In the genomic region with DNA sequence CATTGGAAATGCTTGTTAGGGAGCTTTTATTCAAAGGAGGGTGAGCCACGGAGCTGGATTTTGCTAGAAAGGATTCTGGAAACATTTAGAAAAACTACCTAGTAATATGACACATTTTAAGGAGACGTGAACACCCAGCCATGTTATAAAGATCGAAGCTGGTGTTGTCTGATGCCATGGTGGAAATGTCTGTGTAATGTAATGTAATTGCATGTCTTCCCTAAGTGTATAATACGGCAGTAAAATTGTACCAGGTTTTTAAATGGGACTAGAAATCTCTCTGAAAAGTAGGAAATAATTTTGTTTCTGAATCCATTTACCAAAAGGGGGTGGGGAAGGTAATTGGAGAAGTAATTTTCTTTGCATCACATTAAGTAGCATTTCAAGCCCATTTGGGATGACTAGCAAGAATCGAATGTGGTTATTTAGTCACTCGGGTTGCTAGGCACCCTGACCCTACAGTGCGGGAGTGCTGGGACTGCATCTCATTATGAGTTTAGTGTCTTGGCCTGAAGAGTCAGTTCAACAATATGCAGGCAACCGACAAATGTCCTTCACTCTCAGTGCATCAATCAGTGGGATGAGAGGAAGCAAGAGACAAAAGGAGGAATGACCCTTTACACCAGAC, we compare ENCODE assay signal across 15 mouse cellular contexts. TPM values are rescaled to one million over a fixed set of nuclear protein-coding genes. Genes with fewer than 3 reads are reported as not detected.
DNase-seq lines count a peak whose midpoint lies in the region; ATAC-seq and TF ChIP-seq lines count a peak whose summit lies in the region.
"Had no signal": no experiment of that assay in that cellular context is flagged by ENCODE, and none has a peak within 500 bp of the region (broad histone marks: within the 10 kb centered on the region; RNA-seq: fewer than 3 reads in every experiment).

No protein-coding gene starts in this region.

- no peak for DNase-seq in neural tube, embryonic 10.5 days (ENCODE audit: extremely low spot score, low spot score)
- peak; percentile 51 for DNase-seq in forebrain, embryonic 14.5 days (ENCODE audit: low spot score)
- DNase-seq in midbrain, embryonic 11.5 days (ENCODE audit: low spot score, missing footprints) = no peak
- no peak for DNase-seq in stomach, postnatal 0 days (ENCODE audit: low spot score)
- no peak for DNase-seq in ovary, adult 18-20 months (ENCODE audit: low spot score)
- no peak for DNase-seq in urinary bladder, adult 2 months (ENCODE audit: low spot score)
- DNase-seq: cerebellum, postnatal 14 days; kidney, adult 9 months; lung, postnatal 36 days; retina, postnatal 1 day had no signal

- peak; percentile 76 for ATAC-seq in neural tube, embryonic 12.5 days (ENCODE audit: low FRiP score, low read depth)
- no peak for ATAC-seq in forebrain, embryonic 14.5 days
- ATAC-seq in midbrain, embryonic 11.5 days (ENCODE audit: low FRiP score) = peak; percentile 83
- no peak for ATAC-seq in stomach, postnatal 0 days (ENCODE audit: low FRiP score, low TSS enrichment)

- TF ChIP-seq EP300 in stomach, postnatal 0 days (optimal IDR thresholded peaks at IDR 0.05) = no peak

- 53% methylated on average over 8 of the region's 8 CpGs for WGBS in neural tube, embryonic 12.5 days
- 61% methylated on average over 8 of the region's 8 CpGs for WGBS in forebrain, embryonic 14.5 days
- 60% methylated on average over 8 of the region's 8 CpGs for WGBS in midbrain, embryonic 11.5 days
- 76% methylated on average over 8 of the region's 8 CpGs for WGBS in stomach, postnatal 0 days

- peaks cover 4% of the 10 kb centered on the region; the same call in 1 of the 2 replicates for H3K4me1 ChIP-seq in neural tube, embryonic 12.5 days
- no peaks in the 10 kb centered on the region for H3K4me1 ChIP-seq in forebrain, embryonic 14.5 days (ENCODE audit: control insufficient read depth, insufficient read depth, low read length)
- peaks cover 5% of the 10 kb centered on the region; the same call in 1 of the 2 replicates for H3K4me1 ChIP-seq in midbrain, embryonic 11.5 days (ENCODE audit: control insufficient read depth, insufficient read depth, low read length)
- no peaks in the 10 kb centered on the region for H3K4me1 ChIP-seq in stomach, postnatal 0 days (replicated peaks; ENCODE audit: control insufficient read depth, insufficient read depth)
- H3K4me1 ChIP-seq: limb, embryonic 13.5 days had no signal

- no peak overlapping the region for H3K9ac ChIP-seq in neural tube, embryonic 12.5 days
- H3K9ac ChIP-seq in forebrain, embryonic 14.5 days (ENCODE audit: low read length) = no peak overlapping the region
- no peak overlapping the region for H3K9ac ChIP-seq in midbrain, embryonic 11.5 days (ENCODE audit: low read length)
- H3K9ac ChIP-seq in stomach, postnatal 0 days (ENCODE audit: low read length) = no peak overlapping the region
- H3K9ac ChIP-seq: limb, embryonic 13.5 days had no signal

- no peaks in the 10 kb centered on the region for H3K27me3 ChIP-seq in neural tube, embryonic 12.5 days (replicated peaks)
- H3K27me3 ChIP-seq in forebrain, embryonic 14.5 days (replicated peaks; ENCODE audit: control insufficient read depth, insufficient read depth, low read length) = no peaks in the 10 kb centered on the region
- H3K27me3 ChIP-seq in midbrain, embryonic 11.5 days (ENCODE audit: control insufficient read depth, insufficient read depth, low read length) = no peaks in the 10 kb centered on the region
- H3K27me3 ChIP-seq in stomach, postnatal 0 days (ENCODE audit: control insufficient read depth, insufficient read depth, low read length) = no peaks in the 10 kb centered on the region
- H3K27me3 ChIP-seq: CH12.LX; limb, embryonic 13.5 days had no signal

- no peak overlapping the region for H3K27ac ChIP-seq in neural tube, embryonic 12.5 days
- H3K27ac ChIP-seq in forebrain, embryonic 14.5 days (ENCODE audit: low read depth, low read length) = peak overlapping the region; percentile 17
- H3K27ac ChIP-seq in midbrain, embryonic 11.5 days (ENCODE audit: low read depth, low read length) = no peak overlapping the region; the same call in 1 of the 2 replicates
- no peak overlapping the region for H3K27ac ChIP-seq in stomach, postnatal 0 days (replicated peaks)
- H3K27ac ChIP-seq: layer of hippocampus, adult 2 months; limb, embryonic 13.5 days had no signal

- no peaks in the 10 kb centered on the region for H3K9me3 ChIP-seq in neural tube, embryonic 12.5 days
- H3K9me3 ChIP-seq in forebrain, embryonic 14.5 days (replicated peaks; ENCODE audit: control insufficient read depth, low read length) = no peaks in the 10 kb centered on the region
- no peaks in the 10 kb centered on the region for H3K9me3 ChIP-seq in midbrain, embryonic 11.5 days (ENCODE audit: control insufficient read depth, low read length)
- H3K9me3 ChIP-seq in stomach, postnatal 0 days (ENCODE audit: control insufficient read depth, low read length) = no peaks in the 10 kb centered on the region
- H3K9me3 ChIP-seq: limb, embryonic 13.5 days had no signal

- TF ChIP-seq CTCF in stomach, postnatal 0 days (IDR thresholded peaks at IDR 0.05; ENCODE audit: low read depth) = no peak

- H3K4me2 ChIP-seq in neural tube, embryonic 12.5 days (replicated peaks) = no peak overlapping the region
- H3K4me2 ChIP-seq in forebrain, embryonic 14.5 days (ENCODE audit: low read length) = no peak overlapping the region
- no peak overlapping the region for H3K4me2 ChIP-seq in midbrain, embryonic 11.5 days
- H3K4me2 ChIP-seq in stomach, postnatal 0 days (replicated peaks; ENCODE audit: low read depth) = no peak overlapping the region
- H3K4me2 ChIP-seq: limb, embryonic 13.5 days had no signal

- H3K36me3 ChIP-seq in neural tube, embryonic 12.5 days = peaks cover 6% of the 10 kb centered on the region; the same call in 1 of the 2 replicates
- H3K36me3 ChIP-seq in forebrain, embryonic 14.5 days (ENCODE audit: control insufficient read depth, insufficient read depth, low read length) = peaks cover 10% of the 10 kb centered on the region; the same call in 1 of the 2 replicates
- H3K36me3 ChIP-seq in midbrain, embryonic 11.5 days (ENCODE audit: control insufficient read depth, insufficient read depth, low read length) = no peaks in the 10 kb centered on the region
- no peaks in the 10 kb centered on the region for H3K36me3 ChIP-seq in stomach, postnatal 0 days (ENCODE audit: control insufficient read depth, insufficient read depth, low read length)
- H3K36me3 ChIP-seq: limb, embryonic 13.5 days had no signal

- H3K4me3 ChIP-seq in neural tube, embryonic 12.5 days = no peak overlapping the region
- no peak overlapping the region for H3K4me3 ChIP-seq in forebrain, embryonic 14.5 days (ENCODE audit: low read depth, low read length)
- H3K4me3 ChIP-seq in midbrain, embryonic 11.5 days (ENCODE audit: low read depth, low read length) = no peak overlapping the region
- no peak overlapping the region for H3K4me3 ChIP-seq in stomach, postnatal 0 days (ENCODE audit: low read depth, low read length)
- H3K4me3 ChIP-seq: layer of hippocampus, adult 2 months; limb, embryonic 13.5 days; myocyte had no signal

RNA-seq across cellular contexts. Expression of gene Slc16a14, which starts 24.6 kb away (rescaled TPM):
- polyA plus RNA-seq in neural tube, embryonic 12.5 days (2016; fragmentation: Nextera tagmentation; extraction: Ambion mirVana) = 5.6 and 6.5 TPM in 2 replicates
- polyA plus RNA-seq in forebrain, embryonic 14.5 days (2014; fragmentation: Nextera tagmentation; extraction: Ambion mirVana) = 9.1 and 9.9 TPM in 2 replicates
- 4.7 and 4.8 TPM in 2 replicates for polyA plus RNA-seq in midbrain, embryonic 11.5 days (2014; fragmentation: Nextera tagmentation; extraction: Ambion mirVana)
- polyA plus RNA-seq in stomach, postnatal 0 days (2015; fragmentation: Nextera tagmentation; extraction: Ambion mirVana) = 0.11 and 0.18 TPM in 2 replicates
- 4.1 and 4.4 TPM in 2 replicates for polyA plus RNA-seq in urinary bladder, adult 2 months (2012; rRNA removed)

Comparison
In these comparisons a context has a peak if more than half of its experiments do, and no peak if none do; other contexts are left out.
1. ATAC-seq: peak in neural tube, embryonic 12.5 days (single experiment) and midbrain, embryonic 11.5 days (single experiment); none in forebrain, embryonic 14.5 days (single experiment) and stomach, postnatal 0 days (single experiment).